Mouse (Mus musculus): Measurements from ENCODE around the gene Meox1.
A peak's percentile ranks its signal among the peaks of the same experiment; 100 is the strongest.

Meox1 gene

DNA sequence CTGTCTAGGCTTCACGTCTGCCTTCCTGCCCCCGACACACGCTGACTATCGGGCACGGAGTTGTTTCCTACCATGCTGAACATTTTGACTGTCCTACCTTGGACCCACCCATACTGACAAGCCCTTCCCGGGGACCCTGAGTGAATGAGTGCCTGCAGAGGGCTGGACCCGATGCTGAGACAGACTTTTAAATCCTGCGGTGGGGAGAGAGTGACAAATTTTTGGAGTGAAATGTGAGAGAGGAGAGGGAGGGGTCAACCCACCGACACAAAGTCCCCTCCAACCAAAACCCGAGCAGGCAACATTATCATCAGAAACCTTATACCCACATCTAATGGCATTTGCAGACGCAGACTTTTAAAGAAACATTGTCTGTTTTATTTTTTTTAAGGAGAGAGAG, at the start of gene Meox1:
Gene Meox1 (minus strand): TSS at position 171 of the 400 bp plus-strand sequence.
- DNase-seq (ENCODE audit: low spot score): no peak

DNA sequence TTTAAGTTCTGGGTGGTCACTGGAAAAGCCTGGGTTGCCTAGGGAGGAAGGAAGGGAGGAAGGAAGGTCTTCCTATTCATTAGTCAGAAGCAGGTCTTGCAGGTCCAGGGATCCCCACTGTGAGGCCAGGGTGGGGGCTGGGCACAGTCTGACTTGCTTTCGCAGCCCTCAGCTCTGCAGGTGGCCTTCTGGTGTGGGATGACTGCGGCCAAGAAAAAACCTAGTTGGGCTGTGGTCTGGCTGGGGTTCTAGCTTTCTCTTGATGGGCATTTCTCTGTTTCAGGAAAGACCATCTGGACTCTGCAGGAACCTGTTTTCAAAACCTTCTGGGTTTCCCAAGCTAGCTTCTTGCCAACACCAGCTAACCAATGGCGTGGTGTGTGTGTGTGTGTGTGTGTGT, 48.9 kb upstream of the Meox1 start:
- no peak for DNase-seq (ENCODE audit: low spot score)

DNA sequence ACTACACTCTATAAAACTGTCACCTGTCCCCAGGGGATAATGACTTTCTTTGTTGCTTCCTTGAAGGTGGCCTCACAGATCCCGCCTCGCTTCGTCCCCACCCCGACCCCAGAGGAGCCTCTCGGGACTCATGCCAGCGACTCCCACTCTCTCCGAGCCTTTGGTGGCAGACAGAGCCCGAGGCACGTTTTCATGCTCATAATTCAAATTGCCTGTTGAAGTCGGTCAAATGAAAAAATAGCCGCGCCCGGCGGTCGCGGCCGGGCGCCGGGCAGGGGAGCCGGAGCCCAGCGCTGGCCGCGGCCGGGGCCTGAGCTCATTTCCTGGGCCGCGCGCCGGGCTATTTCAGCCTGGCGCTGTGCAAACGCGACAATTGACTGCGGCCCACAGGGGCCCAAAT, 42.9 kb upstream of the Meox1 start:
- DNase-seq (ENCODE audit: low spot score): no peak

DNA sequence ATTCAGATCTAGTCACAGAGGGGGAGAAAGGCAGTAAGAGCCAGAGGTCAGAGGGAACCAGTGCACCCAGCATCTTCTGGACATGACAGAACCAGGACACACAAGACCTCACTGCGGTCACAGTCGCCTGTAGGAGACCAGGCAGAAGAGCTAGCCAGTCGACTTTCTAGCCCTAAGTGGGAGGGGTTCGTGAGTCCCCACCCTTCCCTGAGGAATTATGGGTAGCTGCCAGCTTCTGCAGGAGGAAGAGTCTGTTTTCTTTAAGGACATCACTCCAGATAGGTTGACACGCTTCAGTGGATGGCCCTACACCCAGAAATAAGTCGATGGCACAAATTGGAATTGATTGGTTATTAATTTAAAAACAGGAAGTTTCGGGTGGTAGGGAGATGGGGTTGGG, 42.2 kb upstream of the Meox1 start:
- no peak for DNase-seq (ENCODE audit: low spot score)

DNA sequence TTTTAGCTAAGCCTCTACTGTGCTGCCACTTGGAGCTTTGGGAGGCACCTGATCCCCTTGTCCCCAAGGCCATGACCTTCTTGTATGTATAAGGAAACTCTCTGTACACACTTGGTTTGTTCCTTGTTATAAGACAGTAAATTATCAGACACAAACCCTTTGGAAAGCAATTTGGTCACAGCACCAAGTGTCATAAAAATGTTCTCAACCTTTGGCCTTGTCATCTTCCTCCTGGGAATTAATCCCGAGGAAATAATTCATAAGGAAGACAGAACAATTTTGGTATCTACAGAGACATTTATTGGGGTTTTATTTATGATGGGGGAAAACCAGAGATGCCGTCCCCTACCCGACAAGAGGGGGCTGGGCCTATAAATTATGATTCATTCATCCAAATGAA, 41.6 kb upstream of the Meox1 start:
- no peak for DNase-seq (ENCODE audit: low spot score)

DNA sequence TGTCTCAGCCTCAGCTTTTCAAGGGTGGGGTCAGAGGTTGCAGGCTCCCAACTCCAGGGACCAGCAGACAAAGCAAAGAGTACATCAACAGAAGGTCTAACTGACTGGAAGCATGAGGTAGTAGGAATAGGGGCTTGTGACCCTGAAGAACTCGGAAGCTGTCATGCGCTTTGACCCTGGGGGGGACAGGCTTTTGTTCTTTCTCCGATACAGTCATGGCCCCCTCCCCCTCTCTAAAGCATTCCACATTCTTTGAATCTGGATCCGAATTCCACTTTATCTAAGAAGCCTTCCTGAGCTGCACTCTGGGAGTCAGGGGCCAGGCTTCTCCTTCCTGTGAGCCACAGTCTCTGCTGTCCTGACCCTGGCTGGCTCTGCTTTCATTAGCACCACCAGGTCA, 37.8 kb upstream of the Meox1 start:
- no peak for DNase-seq (ENCODE audit: low spot score)

DNA sequence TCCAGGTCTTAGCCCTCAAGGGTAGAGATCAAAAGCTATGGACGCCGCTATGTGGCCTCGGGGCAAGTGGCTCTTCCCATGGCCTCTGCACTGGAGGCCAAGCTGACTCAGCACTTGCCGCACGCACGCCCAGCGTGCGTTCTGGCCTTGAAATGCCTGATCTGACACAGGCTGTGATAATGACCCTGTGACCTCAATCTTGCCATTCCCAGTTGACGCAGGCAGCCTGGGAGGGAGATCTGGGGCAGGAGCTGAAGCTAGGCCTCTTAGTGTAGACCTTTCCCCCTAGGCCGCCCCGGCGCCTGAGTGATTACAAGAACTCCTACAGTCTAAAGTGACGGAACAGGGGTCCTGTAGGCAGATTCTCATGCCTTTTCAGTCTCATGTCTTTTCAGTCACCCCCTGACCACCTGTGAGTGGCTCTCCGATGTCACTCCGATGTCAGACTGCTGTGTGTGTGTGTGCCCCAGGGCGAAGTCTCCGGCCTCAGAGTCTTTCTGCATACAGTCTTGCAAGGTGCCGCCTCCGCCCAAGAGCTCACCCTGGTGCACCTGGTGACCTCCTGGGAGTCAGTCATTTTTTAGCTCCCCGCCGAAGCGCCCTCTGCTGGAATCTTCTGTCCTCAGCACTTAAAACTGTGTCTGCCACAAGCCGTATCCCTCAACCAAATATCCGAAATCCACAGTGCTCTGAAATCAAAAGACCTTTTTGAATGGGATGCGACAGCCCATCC, 34.0 kb upstream of the Meox1 start:
- no peak for DNase-seq (ENCODE audit: low spot score)

DNA sequence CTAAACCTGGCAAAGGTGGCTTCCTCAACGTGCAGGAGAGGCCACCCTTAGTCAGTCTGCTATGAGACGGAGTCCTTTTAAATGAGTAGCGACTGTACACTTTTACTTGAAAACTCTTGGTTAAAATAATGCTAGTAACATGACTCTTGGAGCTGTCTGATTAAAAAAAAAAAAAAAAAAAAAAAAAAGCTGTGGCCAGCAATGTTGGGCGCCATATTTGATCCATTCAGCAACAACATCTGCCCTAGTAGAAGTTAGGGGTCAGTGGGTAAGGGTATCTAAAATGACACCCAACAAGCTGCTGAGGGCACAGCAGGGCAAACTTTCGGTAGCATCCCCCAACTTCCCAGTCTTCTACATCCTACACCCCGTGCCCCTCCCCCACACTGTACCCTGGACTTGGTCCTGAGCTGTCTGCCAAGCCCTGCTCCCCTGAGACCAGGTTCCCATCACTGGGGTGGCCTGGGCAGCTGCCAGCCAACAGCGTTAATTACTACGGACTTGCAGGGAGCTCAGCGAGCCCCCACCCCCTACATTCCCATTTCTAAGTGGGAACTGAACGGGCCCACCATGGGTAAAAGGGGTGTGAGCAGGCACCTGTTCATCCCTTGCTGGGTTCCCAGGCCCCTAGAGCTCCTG, 32.9 kb upstream of the Meox1 start:
- no peak for DNase-seq (ENCODE audit: low spot score)

DNA sequence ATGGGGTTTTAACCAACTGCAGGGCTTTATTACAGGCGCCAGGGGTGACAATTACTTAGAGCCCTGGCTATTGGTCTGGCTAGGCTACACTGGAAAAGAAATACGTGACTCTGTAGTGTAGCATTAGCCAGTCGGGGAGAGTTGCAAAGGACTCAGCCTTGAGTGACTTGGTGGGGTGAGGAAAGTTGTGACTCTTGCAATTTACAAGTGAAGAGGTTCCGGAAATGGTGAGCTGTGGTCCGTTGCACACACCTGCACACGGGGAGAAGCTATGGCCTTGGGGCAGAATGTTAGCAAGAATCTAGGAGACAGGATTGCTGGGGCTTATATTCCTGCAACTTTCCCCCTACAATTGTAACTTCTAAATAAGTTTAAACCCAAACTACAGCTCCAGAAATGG, 31.5 kb upstream of the Meox1 start:
- no peak for DNase-seq (ENCODE audit: low spot score)

DNA sequence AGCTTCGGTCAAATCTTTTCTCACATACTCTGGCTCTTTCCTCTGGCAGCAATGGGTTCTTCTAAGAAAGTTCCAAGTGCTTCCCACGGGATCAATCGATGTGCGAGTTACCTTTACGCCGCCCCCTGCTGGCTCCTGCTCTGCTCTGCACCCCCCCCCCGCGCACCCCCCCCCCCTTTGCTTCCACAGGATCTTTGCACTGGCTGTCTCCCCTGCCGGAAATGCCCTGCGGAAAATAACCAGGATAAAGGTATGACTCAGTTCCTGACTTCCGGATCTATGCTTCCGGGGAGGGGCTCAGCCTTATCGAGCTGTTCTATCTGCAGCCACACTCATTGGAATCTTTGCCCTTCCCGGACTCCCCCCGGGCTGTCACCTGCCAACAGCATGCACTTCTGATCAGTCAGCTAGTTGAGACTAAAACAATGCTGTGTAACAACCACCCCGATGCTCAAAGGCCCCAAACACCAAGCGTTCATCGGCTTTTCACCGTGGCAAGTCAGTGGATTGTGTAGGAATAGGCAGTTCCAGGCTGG, 30.3 kb upstream of the Meox1 start:
- DNase-seq (ENCODE audit: low spot score): no peak

DNA sequence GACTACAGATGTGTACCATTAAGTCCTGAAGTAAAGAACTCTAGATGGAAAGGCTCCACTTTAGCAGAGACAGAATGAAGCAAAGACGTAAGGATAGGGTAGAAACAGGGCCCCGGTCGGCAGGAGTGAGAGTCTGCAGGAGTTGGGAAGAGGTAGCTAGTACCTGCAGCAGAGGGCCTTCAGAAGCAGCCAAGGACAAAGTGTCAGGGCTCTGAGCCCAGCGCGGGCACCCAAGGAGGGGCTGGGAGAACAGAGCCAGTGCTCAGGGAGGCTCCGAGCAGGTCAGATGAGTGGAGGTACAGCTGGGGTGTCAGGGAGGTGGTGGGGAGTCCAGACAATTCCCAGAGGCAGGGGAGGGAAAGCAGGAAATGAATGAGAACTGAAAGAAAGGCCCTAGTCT, 29.8 kb upstream of the Meox1 start:
- no peak for DNase-seq (ENCODE audit: low spot score)

DNA sequence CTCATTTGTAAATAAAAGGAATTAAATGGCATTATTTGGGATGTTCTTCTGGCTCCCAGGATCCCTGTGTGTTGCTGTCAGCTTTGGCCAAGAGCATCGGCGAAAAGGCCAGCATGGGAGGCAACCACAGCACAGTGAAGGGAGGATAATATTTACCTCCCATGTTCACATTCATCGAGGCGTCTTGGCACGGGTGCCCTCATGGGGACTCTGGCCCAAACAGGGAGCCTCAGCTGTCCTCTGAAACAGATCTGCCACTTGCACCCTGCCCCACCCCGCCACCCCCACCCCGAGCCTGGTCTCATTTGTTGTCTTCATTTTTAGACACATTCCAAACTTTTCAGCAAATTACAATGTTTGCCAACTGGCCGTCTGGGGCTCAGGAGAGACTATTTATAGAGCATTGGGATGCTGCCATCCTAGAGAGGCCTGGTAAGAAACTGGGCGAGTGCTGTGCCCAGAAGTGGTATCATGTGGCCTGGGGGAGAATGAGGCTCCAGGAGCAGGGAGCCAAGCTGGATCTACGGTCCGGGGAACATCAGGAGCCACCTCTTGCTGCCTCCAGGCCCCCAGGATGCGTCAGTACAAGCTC, 27.3 kb upstream of the Meox1 start:
- peak; percentile 75 for DNase-seq (ENCODE audit: low spot score)

DNA sequence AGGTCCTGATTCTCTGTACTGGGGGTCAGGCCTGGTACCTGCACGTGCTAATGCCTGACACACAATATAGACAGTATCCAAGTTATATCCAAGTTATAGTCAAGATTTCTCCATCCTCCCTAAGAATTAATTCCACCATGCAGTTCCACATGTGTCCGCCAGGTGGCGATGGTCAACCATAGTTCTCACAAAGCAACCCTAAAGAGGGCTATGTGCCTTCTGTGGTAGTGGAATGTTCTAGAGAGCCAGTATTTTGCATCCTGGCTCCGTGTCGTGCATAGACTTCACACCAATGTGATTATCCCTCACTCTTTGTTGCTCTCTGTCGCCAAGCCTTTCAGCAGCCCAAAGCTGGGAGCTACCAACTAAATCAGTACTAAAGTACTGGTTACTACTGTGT, 25.5 kb upstream of the Meox1 start:
- peak; percentile 85 for DNase-seq (ENCODE audit: low spot score)

DNA sequence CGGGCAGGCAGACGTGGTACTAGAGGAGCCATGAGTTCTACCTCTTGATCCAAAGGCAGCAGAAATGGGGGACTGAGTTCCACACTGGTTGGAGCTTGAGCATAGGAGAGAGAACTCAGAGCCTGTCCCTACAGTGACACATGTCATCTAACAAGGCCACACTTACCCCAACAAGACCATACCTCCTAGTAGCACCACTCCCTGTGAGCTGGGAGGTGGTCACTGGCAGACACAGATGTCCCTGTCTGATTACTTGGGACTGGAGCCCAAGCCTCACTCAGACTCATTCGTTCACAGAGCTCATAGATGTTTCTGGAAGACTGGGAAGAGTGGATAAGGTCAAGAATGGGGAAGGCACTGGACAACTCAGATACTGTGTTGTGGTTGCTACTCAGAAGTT, 24.4 kb upstream of the Meox1 start:
- DNase-seq (ENCODE audit: low spot score): no peak

DNA sequence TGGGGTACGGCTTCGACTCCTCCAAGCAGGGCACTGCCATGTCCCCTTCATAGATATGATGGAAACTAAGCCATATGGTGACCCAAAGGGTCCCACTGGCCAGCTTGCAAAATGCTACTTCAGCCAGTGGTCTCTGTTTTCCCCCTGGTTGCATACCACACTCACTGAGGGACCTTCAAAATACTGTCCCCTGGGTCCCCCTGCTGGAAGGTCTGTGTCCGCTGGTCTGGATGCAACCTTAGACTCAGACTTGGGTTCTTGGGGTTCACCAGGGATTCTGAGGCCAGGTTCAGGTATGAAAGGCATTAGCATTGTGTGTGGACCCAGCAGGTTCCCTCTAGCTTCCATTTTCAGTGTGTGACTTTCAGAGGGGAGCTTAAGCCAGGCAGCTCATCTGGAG, 22.6 kb upstream of the Meox1 start:
- no peak for DNase-seq (ENCODE audit: low spot score)

DNA sequence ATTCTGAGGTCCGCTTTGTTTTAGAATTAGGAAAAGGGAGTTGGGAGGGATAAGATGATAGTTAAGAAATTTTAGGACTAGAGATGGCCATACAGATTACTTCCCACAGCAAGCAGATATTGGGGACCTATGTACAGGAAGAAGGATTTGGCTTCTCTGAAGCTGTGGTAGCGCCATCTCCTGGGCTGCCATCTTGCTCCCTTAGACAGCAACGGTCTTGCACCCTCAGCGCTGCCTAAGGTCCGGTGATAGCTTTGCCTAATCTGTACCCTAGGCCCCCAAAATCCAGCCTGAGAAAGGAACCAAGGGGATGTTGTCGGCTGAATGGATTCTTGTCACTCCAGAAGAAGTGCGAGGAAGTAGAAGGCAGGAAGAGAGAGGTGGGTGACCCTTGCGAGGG, 19.4 kb upstream of the Meox1 start:
- no peak for DNase-seq (ENCODE audit: low spot score)

DNA sequence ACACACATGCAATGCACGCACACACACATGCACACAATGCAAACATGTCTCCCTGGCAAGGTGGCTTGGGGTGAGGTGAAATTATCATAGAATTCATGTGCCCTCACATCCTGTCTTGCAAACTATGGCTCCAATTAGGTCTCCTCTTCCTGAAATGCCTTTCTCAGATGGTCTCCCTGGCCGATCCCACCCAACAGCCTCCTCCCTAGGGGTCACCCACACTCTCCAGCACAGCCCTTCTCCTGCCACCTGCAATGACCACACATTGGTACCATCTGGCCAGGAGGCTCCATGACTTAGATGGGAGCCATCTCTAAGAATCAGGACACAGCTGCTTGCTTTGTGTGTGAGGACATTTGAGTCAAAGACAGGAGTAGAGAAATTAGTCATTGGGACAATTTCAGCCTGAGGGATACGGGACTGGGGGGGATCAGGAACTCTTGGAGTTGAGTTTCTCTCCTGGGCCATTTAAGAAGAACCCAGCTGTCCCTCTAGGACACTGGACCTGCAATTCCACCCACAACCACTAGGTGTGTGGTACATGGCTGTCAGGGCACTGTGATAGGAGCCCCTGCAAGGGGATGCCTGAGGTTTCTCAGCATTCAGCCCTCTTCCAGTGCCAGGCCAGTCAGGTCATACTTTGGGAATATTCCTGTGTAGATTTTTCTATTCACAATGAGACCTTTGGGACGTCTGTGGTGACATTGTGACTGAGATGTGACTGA, 17.8 kb upstream of the Meox1 start:
- DNase-seq (ENCODE audit: low spot score): peak; percentile 30

DNA sequence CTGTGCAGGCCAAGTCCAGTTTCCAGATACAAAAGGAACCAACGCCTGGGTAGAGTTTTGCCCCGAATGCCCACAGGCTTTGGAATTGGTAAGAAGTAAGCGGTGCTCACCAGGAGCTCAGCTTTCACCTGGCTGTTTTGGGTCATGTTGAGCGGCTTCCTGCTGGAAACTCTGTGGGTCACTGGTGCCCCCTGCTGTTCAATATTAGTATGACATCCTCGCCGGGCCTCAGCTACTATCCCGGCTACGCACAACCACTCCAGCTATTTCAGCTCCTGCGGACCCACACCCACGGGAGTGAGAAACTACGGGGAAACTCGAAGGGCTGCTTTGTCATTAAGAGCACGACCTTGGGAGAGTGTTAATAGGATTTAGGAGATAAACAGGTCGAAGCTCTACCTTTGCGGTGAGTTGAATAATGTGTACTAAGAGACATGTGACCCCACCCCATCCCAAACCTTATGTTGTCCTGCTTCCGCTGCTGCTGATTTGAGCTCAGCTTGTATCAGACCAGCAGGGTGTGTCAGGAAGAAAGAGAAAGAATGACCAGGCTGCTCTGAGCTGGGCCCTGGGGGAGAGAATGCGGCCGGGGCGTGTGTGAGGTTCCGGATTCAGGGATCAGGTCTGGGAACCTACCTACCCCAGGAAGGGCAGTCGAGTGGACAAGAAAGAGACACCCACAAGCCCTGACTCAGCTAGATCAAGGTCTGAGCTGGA, 16.2 kb upstream of the Meox1 start:
- DNase-seq (ENCODE audit: low spot score): peak; percentile 77

DNA sequence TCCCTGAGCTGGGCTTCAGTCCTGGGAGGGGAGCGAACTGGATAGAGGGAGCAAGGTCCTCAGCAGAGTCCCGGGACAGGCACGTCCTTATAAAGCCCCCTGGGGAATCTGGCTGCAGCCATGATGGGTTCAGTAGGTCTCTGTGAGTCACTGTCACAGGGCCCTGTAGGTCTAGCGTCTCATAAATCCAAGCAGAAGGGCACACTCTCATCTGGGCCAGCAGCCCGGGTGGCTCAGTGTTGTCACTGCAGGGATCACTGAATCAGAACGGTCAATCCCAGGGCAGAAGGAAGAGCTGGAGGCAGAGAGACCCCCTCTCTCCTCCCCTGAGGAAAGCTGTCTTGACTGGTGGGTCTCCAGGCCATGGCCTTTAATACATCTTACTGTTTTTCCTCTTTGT, 14.6 kb upstream of the Meox1 start:
- DNase-seq (ENCODE audit: low spot score): no peak

DNA sequence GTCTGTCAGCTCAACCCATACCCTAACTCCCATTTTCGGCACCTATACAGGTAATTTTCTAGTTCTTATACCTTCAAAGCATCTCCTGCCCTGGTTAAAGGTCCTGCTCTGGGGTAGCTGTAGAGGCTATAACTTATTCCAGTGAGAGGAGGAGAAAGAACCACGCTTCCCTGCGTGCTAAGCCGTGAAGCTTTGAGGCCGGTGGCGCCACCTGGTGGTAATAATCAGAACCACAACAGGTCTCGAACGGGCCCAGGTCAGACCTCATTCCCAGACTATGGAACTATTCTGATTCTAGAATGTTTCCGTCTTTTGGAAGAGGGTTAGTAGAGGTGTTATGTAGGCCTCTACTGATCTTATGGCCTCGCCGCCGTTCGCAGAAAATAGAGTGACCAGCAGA, 10.9 kb upstream of the Meox1 start:
- peak; percentile 81 for DNase-seq (ENCODE audit: low spot score)

DNA sequence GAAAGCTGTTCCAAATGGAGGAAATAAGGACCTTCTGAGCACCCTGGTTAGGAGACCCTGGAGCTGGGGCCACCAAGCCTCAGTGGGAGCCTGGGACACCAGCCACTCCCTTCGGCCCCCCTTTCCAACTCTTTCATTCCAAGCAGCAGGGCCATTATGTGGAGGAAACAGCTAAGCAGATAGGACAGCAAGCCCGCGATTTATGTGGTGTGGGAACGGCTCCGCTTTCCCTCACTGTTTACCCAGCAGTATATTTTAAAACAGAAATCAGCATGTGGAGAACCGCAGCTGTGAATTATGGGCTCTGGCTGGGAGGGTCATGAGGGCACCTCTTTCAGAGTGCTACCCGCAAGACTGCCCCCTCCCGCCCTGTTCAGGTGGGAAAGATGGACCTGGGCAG, 7.1 kb upstream of the Meox1 start:
- DNase-seq (ENCODE audit: low spot score): no peak

DNA sequence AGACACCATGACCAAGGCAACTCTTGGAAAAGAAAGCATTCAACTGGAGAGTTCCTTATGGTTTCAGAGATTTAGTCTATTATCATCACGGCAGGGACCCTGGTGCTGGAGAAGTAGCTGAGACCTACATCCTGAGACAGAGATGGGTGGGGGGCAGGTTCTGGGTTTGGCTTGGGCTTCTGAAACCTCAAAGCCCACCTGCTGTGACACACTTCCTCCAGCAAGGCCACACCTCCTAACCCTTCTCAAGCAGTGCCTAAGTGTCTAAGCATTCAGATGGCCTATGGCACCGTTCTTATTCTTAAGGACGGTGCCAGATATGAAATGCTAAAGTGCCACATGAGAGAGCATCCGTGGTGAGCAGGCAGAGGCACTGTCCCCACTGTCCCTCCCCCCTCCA, 4.2 kb upstream of the Meox1 start:
- DNase-seq (ENCODE audit: low spot score): no peak

All from adipocyte (in vitro differentiated cells).